Mouse (Mus musculus) heart, postnatal 25 days (tissue): ENCODE measurements around the gene Meig1. TPM values are rescaled to one million over a fixed set of nuclear protein-coding genes. Genes with fewer than 3 reads are reported as not detected.
"Not testable (repeated sequence)": the region's sequence is repeated elsewhere in the genome, so short reads cannot be mapped to it uniquely, and the experiment has no call there.

Experiments used
- DNase-seq: peaks from one replicate; pipeline ENCODE4 v3.0.0; 2022; ENCODE audit warnings: low spot score
- intact Hi-C: fragments of 180-260 bp; cut with DNase I; formaldehyde crosslinking; loops from one replicate; pipeline ENCODE4 v1.15.1; 2025
- total RNA-seq, 2 experiments: library from RNA; stranded (reverse); gene quantifications; 2 replicates each; pipeline ENCODE4 v1.2.3; 2021

Meig1 gene
- total RNA-seq: 1 to 10 TPM; 1.8 to 2.8 TPM

- intact Hi-C loops: loop anchor here (5.0 kb wide), 1 partner anchor 50 kb away; no protein-coding TSS in a partner anchor
- DNase-seq: no peak
Measured at GRCm38 (mm10) chr2:3422548-3422947, at the start of gene Meig1. Gene Meig1, minus strand, starts transcription at chr2:3422648.

- intact Hi-C loops: no loop called here
- no peak for DNase-seq
Measured at GRCm38 (mm10) chr2:3456590-3456989, 34.1 kb upstream of the Meig1 start.

- intact Hi-C loops: no loop called here
- DNase-seq: no peak
Measured at GRCm38 (mm10) chr2:3453096-3453495, 30.6 kb upstream of the Meig1 start.

GRCm38 (mm10) chr2:3449431-3449830 lies 27.0 kb upstream of the Meig1 start:
- intact Hi-C loops: no loop called here
- no peak for DNase-seq

GRCm38 (mm10) chr2:3445984-3446383 lies 23.5 kb upstream of the Meig1 start:
- intact Hi-C loops: no loop called here
- no peak for DNase-seq

- no peak for DNase-seq
- intact Hi-C loops: no loop called here
Measured at GRCm38 (mm10) chr2:3444206-3444605, 21.8 kb upstream of the Meig1 start.

- DNase-seq: no peak
- intact Hi-C loops: no loop called here
Measured at GRCm38 (mm10) chr2:3437956-3438355, 15.5 kb upstream of the Meig1 start.

GRCm38 (mm10) chr2:3435369-3436061 lies 13.1 kb upstream of the Meig1 start:
- DNase-seq: no peak
- intact Hi-C loops: no loop called here

- DNase-seq: no peak
- intact Hi-C loops: no loop called here
Measured at GRCm38 (mm10) chr2:3430956-3431355, 8.5 kb upstream of the Meig1 start.

GRCm38 (mm10) chr2:3424579-3424910 lies 2.1 kb upstream of the Meig1 start:
- DNase-seq: no peak
- intact Hi-C loops: loop anchor here (5.0 kb wide), 1 partner anchor 48 kb away; no protein-coding TSS in a partner anchor

GRCm38 (mm10) chr2:3423841-3424578 lies 1.6 kb upstream of the Meig1 start, which contains the start of gene Dclre1c:
Gene Dclre1c, plus strand, starts transcription at chr2:3424131.
- intact Hi-C loops: loop anchor here (5.0 kb wide), 1 partner anchor 48 kb away; no protein-coding TSS in a partner anchor

GRCm38 (mm10) chr2:3420157-3420556 lies 2.3 kb downstream of the Meig1 start:
- DNase-seq: no peak
- intact Hi-C loops: loop anchor here (5.0 kb wide), 1 partner anchor 52 kb away; no protein-coding TSS in a partner anchor

More at GRCm38 (mm10) chr2:3423841-3424578, 1.6 kb upstream of the Meig1 start, which contains the start of gene Dclre1c:
- peak; percentile 87 for DNase-seq

- DNase-seq: peak; percentile 90
- intact Hi-C loops: loop anchor here (5.0 kb wide), 1 partner anchor 87 kb away; the partner anchor contains the start of gene Rpp38
Measured at GRCm38 (mm10) chr2:3418883-3419431, 3.5 kb downstream of the Meig1 start.

GRCm38 (mm10) chr2:3415676-3416075 lies 6.8 kb downstream of the Meig1 start:
- no peak for DNase-seq
- intact Hi-C loops: loop anchor here (5.0 kb wide), 1 partner anchor 83 kb away; the partner anchor contains the start of gene Rpp38

GRCm38 (mm10) chr2:3414241-3414640 lies 8.2 kb downstream of the Meig1 start:
- intact Hi-C loops: loop anchor here (5.0 kb wide), 1 partner anchor 67 kb away; no protein-coding TSS in a partner anchor
- DNase-seq: no peak

GRCm38 (mm10) chr2:3407756-3408155 lies 14.7 kb downstream of the Meig1 start:
- intact Hi-C loops: no loop called here
- DNase-seq: no peak

GRCm38 (mm10) chr2:3405981-3406380 lies 16.5 kb downstream of the Meig1 start:
- intact Hi-C loops: no loop called here
- DNase-seq: no peak

- intact Hi-C loops, DNase-seq: not testable (repeated sequence)
Measured at GRCm38 (mm10) chr2:3397110-3397509, 25.3 kb downstream of the Meig1 start, which contains the start of gene Olah. Gene Olah, minus strand, starts transcription at chr2:3397210.

GRCm38 (mm10) chr2:3391945-3392344 lies 30.5 kb downstream of the Meig1 start:
- no peak for DNase-seq
- intact Hi-C loops: no loop called here

- no peak for DNase-seq
- intact Hi-C loops: no loop called here
Measured at GRCm38 (mm10) chr2:3387105-3387860, 35.2 kb downstream of the Meig1 start.
